In genomic region chr9:41474945-41475297, GRCm38 (mm10) we compare ENCODE assay signal across 8 mouse cellular contexts.
A peak's percentile ranks its signal among the peaks of the same experiment; 100 is the strongest.
DNase-seq lines count a peak whose midpoint lies in the region; ATAC-seq and TF ChIP-seq lines count a peak whose summit lies in the region.

No protein-coding gene starts in this region.

- H3K27ac ChIP-seq in heart, embryonic 12.5 days (ENCODE audit: poor library complexity, severe bottlenecking), result peak overlapping the region; percentile 76
- H3K27ac ChIP-seq in forebrain, embryonic 13.5 days, result peak overlapping the region; percentile 77
- peak overlapping the region; percentile 90 for H3K27ac ChIP-seq in limb, embryonic 13.5 days

- H3K79me3 ChIP-seq in C2C12 (ENCODE audit: low read depth), result peaks cover 20% of the 10 kb centered on the region

- WGBS in heart, embryonic 12.5 days, result 67% methylated on average over 6 of the region's 6 CpGs
- WGBS in forebrain, embryonic 13.5 days, result 64% methylated on average over 6 of the region's 6 CpGs
- WGBS in limb, embryonic 13.5 days, result 64% methylated on average over 6 of the region's 6 CpGs

- H3K36me3 ChIP-seq in heart, embryonic 12.5 days, result no peaks in the 10 kb centered on the region
- peaks cover 14% of the 10 kb centered on the region for H3K36me3 ChIP-seq in C2C12 (ENCODE audit: control insufficient read depth, insufficient read depth)
- H3K36me3 ChIP-seq in forebrain, embryonic 13.5 days (ENCODE audit: poor library complexity, severe bottlenecking), result 0 out of 2 replicates have a peak, but pooled peaks cover 2% of the 10 kb centered on the region
- H3K36me3 ChIP-seq in limb, embryonic 13.5 days, result no peaks in the 10 kb centered on the region

- H3K4me2 ChIP-seq in heart, embryonic 12.5 days, result peak overlapping the region; percentile 48; the same call in 1 of the 2 replicates
- H3K4me2 ChIP-seq in forebrain, embryonic 13.5 days, result peak overlapping the region; percentile 56
- H3K4me2 ChIP-seq in limb, embryonic 13.5 days (replicated peaks), result peak overlapping the region; percentile 73

- H3K79me2 ChIP-seq in C2C12 (ENCODE audit: control insufficient read depth, insufficient read depth), result peaks cover 52% of the 10 kb centered on the region

- TF ChIP-seq CTCF in C2C12 (IDR thresholded peaks at IDR 0.05; ENCODE audit: control insufficient read depth, insufficient read depth, insufficient read length), result no peak

- H3K27me3 ChIP-seq in heart, embryonic 12.5 days (replicated peaks), result no peaks in the 10 kb centered on the region
- H3K27me3 ChIP-seq in C2C12 (ENCODE audit: control insufficient read depth, insufficient read depth, insufficient read length), result no peaks in the 10 kb centered on the region
- no peaks in the 10 kb centered on the region for H3K27me3 ChIP-seq in forebrain, embryonic 13.5 days
- H3K27me3 ChIP-seq in limb, embryonic 13.5 days, result no peaks in the 10 kb centered on the region

- peak; percentile 42; the same call in 1 of the 2 replicates for ATAC-seq in heart, embryonic 12.5 days (ENCODE audit: insufficient number of reproducible peaks, low FRiP score)
- peak; percentile 62 for ATAC-seq in forebrain, embryonic 13.5 days
- ATAC-seq in limb, embryonic 13.5 days (ENCODE audit: low FRiP score, low read depth), result peak; percentile 54; the same call in 1 of the 2 replicates

- no peaks in the 10 kb centered on the region for H3K9me3 ChIP-seq in heart, embryonic 12.5 days (replicated peaks)
- no peaks in the 10 kb centered on the region for H3K9me3 ChIP-seq in forebrain, embryonic 13.5 days (replicated peaks)
- H3K9me3 ChIP-seq in limb, embryonic 13.5 days, result no peaks in the 10 kb centered on the region

- DNase-seq in heart, adult 8-10 months (ENCODE audit: low spot score), result no peak
- DNase-seq in yolk sac, embryonic 10.5 days (ENCODE audit: low spot score), result no peak
- DNase-seq in cerebellum, adult 11-12 months, result no peak
- DNase-seq in left cerebral cortex, adult 9 months (ENCODE audit: low spot score in 2 of 2), result no peak

- peaks cover 15% of the 10 kb centered on the region for H3K4me1 ChIP-seq in heart, embryonic 12.5 days (replicated peaks)
- H3K4me1 ChIP-seq in forebrain, embryonic 13.5 days, result peaks cover 44% of the 10 kb centered on the region
- peaks cover 45% of the 10 kb centered on the region for H3K4me1 ChIP-seq in limb, embryonic 13.5 days

- H3ac ChIP-seq in C2C12 (ENCODE audit: control insufficient read depth, insufficient read length, low read depth), result peak overlapping the region; percentile 70

- H3K9ac ChIP-seq in heart, embryonic 12.5 days, result peak overlapping the region; percentile 57; the same call in 1 of the 2 replicates
- H3K9ac ChIP-seq in forebrain, embryonic 13.5 days, result peak overlapping the region; percentile 60
- peak overlapping the region; percentile 80 for H3K9ac ChIP-seq in limb, embryonic 13.5 days

- H3K4me3 ChIP-seq in heart, embryonic 12.5 days, result peak overlapping the region; percentile 6; the same call in 1 of the 2 replicates
- peak overlapping the region; percentile 21 for H3K4me3 ChIP-seq in C2C12 (ENCODE audit: insufficient read depth, poor library complexity, severe bottlenecking)
- peak overlapping the region; percentile 29 for H3K4me3 ChIP-seq in forebrain, embryonic 13.5 days
- peak overlapping the region; percentile 44 for H3K4me3 ChIP-seq in limb, embryonic 13.5 days

TF ChIP-seq in C2C12, 6 proteins besides CTCF, POLR2A, EP300 and RAD21:
- TF ChIP-seq MAX (IDR thresholded peaks at IDR 0.05) (no peak), MYOG (IDR thresholded peaks at IDR 0.05; ENCODE audit: control insufficient read depth, extremely low read depth, insufficient read length) (no peak), USF1 (IDR thresholded peaks at IDR 0.05; ENCODE audit: low read depth) (no peak), MYOD1 (IDR thresholded peaks at IDR 0.05; ENCODE audit: control insufficient read depth, insufficient read length, low read depth) (no peak), CEBPB (IDR thresholded peaks at IDR 0.05; ENCODE audit: low read depth) (no peak), FOSL1 (IDR thresholded peaks at IDR 0.05; ENCODE audit: insufficient read depth, low read length, poor library complexity, severe bottlenecking) (no peak)
